Mouse (Mus musculus) embryonic facial prominence, embryonic 11.5 days (tissue): Measurements from ENCODE around the gene Kdelc2. TPM values are rescaled to one million over a fixed set of nuclear protein-coding genes. Genes with fewer than 3 reads are reported as not detected.
A peak's percentile ranks its signal among the peaks of the same experiment; 100 is the strongest.

Experiments used
- ATAC-seq: fragments of 200-750 bp; cut with Nextera tagmentation; replicated peaks from 2 replicates; pipeline ENCODE4 v1.8.0; 2017; ENCODE audit warnings: low read depth; ENCODE audit not compliant: insufficient number of reproducible peaks, low FRiP score, low TSS enrichment
- DNase-seq: peaks from one replicate; pipeline ENCODE4 v3.0.0-alpha.2; 2015; ENCODE audit warnings: low spot score
- H3K27ac ChIP-seq: fragments of 300-500 bp; sonication (generic); replicated peaks from 2 replicates; pipeline ENCODE4 v1.5.1; 2014; ENCODE audit warnings: mild to moderate bottlenecking, low read depth, low read length, control low read depth
- H3K27me3 ChIP-seq: fragments of 300-500 bp; sonication (generic); 2 replicates; pipeline ENCODE4 v1.6.1; 2014; ENCODE audit warnings: mild to moderate bottlenecking, low read length, moderate library complexity, mixed read lengths; ENCODE audit not compliant: control insufficient read depth, insufficient read depth
- H3K36me3 ChIP-seq: fragments of 300-500 bp; sonication (generic); replicated peaks from 2 replicates; pipeline ENCODE4 v1.6.1; 2014; ENCODE audit warnings: low read depth, mild to moderate bottlenecking, low read length, moderate library complexity, mixed read lengths; ENCODE audit not compliant: control insufficient read depth, insufficient read depth
- H3K4me1 ChIP-seq: fragments of 300-500 bp; sonication (generic); 2 replicates; pipeline ENCODE4 v1.6.1; 2014; ENCODE audit warnings: low read length, mixed read lengths; ENCODE audit not compliant: control insufficient read depth, insufficient read depth
- H3K4me2 ChIP-seq: fragments of 300-500 bp; sonication (generic); 2 replicates; pipeline ENCODE4 v1.6.1; 2014; ENCODE audit warnings: low read depth, mild to moderate bottlenecking, control low read depth, low read length, moderate library complexity
- H3K4me3 ChIP-seq: fragments of 300-500 bp; sonication (generic); 2 replicates; pipeline ENCODE4 v1.5.1; 2014; ENCODE audit warnings: low read depth, low read length, control low read depth
- H3K9ac ChIP-seq: fragments of 300-500 bp; sonication (generic); replicated peaks from 2 replicates; pipeline ENCODE4 v1.6.1; 2014; ENCODE audit warnings: mild to moderate bottlenecking, control low read depth, low read length
- H3K9me3 ChIP-seq: fragments of 300-500 bp; sonication (generic); replicated peaks from 2 replicates; pipeline ENCODE4 v1.6.1; 2016; ENCODE audit warnings: mild to moderate bottlenecking, low read length, inconsistent platforms, mixed read lengths; ENCODE audit not compliant: control insufficient read depth
- WGBS: fragments of 180-500 bp; shearing (Covaris S2); extraction: QIAGEN DNeasy Blood & Tissue Kit; methylation state at CpG from one replicate; pipeline ENCODE4 v1.1.7; 2014; 5-methylcytosine and 5-hydroxymethylcytosine counted together
- polyA plus RNA-seq: library from polyadenylated mRNA; unstranded; fragments of >200 nt; fragmentation: Nextera tagmentation; extraction: Ambion mirVana; gene quantifications from 2 replicates; pipeline ENCODE4 v1.2.1, GENCODE M21; 2014

Kdelc2 gene
- polyA plus RNA-seq, 1 experiment from 2014 or later, result 14.8 TPM

DNA sequence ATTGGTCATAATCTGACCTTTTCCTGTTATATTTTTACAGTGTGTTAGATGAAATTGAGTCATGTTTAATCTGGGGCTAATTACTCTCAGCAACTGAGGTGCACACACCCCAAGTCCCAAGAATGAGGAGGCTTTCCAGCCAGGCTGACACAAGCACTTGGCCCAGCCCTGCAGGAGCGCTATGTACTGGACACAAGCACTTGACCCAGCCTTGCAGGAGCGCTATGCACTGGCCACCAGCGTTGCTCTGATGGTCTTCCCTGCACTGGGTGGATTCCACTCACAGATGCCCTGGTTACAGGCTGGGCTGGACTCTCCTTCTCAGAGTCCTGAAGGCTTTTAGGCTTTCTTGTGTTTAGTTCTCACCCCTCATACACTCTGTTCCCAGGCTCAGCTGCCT, 5.3 kb downstream of the Kdelc2 start:
- no peak overlapping the region for H3K4me2 ChIP-seq
- 84% methylated on average over 3 of the region's 3 CpGs for WGBS
- H3K27me3 ChIP-seq, result no peaks in the 10 kb centered on the region
- no peak for ATAC-seq
- no peak for DNase-seq
- H3K4me3 ChIP-seq, result no peak overlapping the region
- H3K27ac ChIP-seq, result no peak overlapping the region
- no peaks in the 10 kb centered on the region for H3K9me3 ChIP-seq
- no peak overlapping the region for H3K9ac ChIP-seq
- H3K4me1 ChIP-seq, result no peaks in the 10 kb centered on the region
- no peaks in the 10 kb centered on the region for H3K36me3 ChIP-seq

DNA sequence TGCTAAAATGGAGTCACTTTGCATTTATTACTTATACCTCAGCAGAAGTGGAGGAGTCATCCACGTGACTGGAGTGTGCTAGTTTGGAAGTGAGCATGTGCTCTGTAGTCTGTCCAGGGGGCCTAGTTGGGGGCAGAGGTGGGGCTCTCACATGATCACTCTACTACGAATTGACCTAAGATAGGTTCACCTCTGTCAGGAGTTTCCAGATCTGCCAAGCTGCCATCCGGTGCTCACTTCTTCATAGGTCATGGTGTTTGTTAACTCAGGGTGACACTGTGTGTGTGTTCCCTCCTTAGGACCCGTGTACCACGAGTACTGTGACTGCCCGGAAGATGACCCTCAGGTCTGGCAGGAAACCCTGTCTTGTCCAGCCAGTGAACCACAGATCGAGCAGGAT, 6.3 kb downstream of the Kdelc2 start:
- no peaks in the 10 kb centered on the region for H3K36me3 ChIP-seq
- DNase-seq (no peak), ATAC-seq (no peak)
- H3K27ac ChIP-seq, result no peak overlapping the region
- H3K27me3 ChIP-seq, result no peaks in the 10 kb centered on the region
- WGBS, result 74% methylated on average over 7 of the region's 7 CpGs
- no peak overlapping the region for H3K9ac ChIP-seq
- no peak overlapping the region for H3K4me3 ChIP-seq
- H3K4me1 ChIP-seq, result no peaks in the 10 kb centered on the region
- H3K4me2 ChIP-seq, result no peak overlapping the region
- H3K9me3 ChIP-seq, result no peaks in the 10 kb centered on the region

GRCm38 (mm10) chr9:53397685-53398387, 14.0 kb downstream of the Kdelc2 start:
- Histone ChIP-seq H3K27ac (no peak overlapping the region), H3K4me3 (no peak overlapping the region), H3K4me1 (no peaks in the 10 kb centered on the region), H3K9ac (no peak overlapping the region), H3K4me2 (no peak overlapping the region), H3K27me3 (no peaks in the 10 kb centered on the region), H3K9me3 (no peaks in the 10 kb centered on the region), H3K36me3 (no peaks in the 10 kb centered on the region)
- no peak for DNase-seq
- ATAC-seq, result no peak
- 86% methylated on average over 13 of the region's 13 CpGs for WGBS

DNA sequence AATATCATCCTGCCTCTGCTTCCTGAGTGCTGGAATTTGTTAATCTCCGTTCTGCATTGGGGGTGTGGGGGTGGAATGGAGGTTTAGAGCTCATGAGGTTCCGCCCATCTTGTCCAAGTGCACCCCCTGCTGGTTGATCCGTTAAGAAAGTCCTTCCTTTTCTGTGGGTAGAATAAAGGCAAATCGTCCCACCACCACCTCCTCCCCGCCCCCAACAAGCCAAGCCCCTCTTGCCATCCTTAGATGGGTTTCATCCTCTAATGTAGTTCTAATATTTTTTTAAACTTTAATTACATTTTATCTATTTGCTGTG, 14.5 kb downstream of the Kdelc2 start:
- H3K27ac ChIP-seq, result no peak overlapping the region
- DNase-seq, result peak; percentile 74
- WGBS, result 11% methylated on average over 5 of the region's 5 CpGs
- H3K4me2 ChIP-seq, result no peak overlapping the region
- ATAC-seq, result no peak
- no peak overlapping the region for H3K9ac ChIP-seq
- H3K36me3 ChIP-seq, result no peaks in the 10 kb centered on the region
- H3K9me3 ChIP-seq, result no peaks in the 10 kb centered on the region
- no peaks in the 10 kb centered on the region for H3K27me3 ChIP-seq
- H3K4me3 ChIP-seq, result no peak overlapping the region
- no peaks in the 10 kb centered on the region for H3K4me1 ChIP-seq

DNA sequence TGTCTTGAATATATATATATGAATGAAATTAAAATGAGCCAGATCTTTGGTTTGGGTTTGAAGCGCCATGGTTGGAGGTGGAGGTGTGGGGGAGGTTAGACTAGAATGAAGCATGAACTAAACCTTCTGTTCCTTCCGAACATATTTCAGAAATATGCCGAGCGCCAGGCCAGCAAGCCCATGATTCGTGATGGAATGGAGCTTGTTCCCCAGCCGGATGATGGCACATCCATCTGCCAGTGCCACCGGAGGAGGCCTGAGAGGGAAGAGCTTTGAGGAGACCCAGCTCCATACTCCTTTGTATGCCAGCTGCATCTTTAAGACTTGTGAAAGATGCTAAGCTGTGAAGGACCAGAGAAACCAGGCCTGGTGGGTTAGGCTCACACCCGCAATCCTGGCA, 15.7 kb downstream of the Kdelc2 start:
- Histone ChIP-seq H3K27me3 (no peaks in the 10 kb centered on the region), H3K9ac (no peak overlapping the region), H3K4me3 (no peak overlapping the region), H3K36me3 (no peaks in the 10 kb centered on the region), H3K9me3 (no peaks in the 10 kb centered on the region), H3K27ac (no peak overlapping the region), H3K4me2 (no peak overlapping the region), H3K4me1 (no peaks in the 10 kb centered on the region)
- 93% methylated on average over 8 of the region's 8 CpGs for WGBS
- ATAC-seq (no peak), DNase-seq (no peak)

GRCm38 (mm10) chr9:53400696-53401095, 16.9 kb downstream of the Kdelc2 start:
- Histone ChIP-seq H3K36me3 (no peaks in the 10 kb centered on the region), H3K27me3 (no peaks in the 10 kb centered on the region), H3K4me1 (no peaks in the 10 kb centered on the region; the same call in 1 of the 2 replicates), H3K9me3 (no peaks in the 10 kb centered on the region), H3K27ac (no peak overlapping the region), H3K4me2 (no peak overlapping the region), H3K9ac (no peak overlapping the region), H3K4me3 (no peak overlapping the region)
- WGBS, result 90% methylated on average over 4 of the region's 4 CpGs
- DNase-seq, result no peak
- no peak for ATAC-seq

GRCm38 (mm10) chr9:53401146-53401545, 17.3 kb downstream of the Kdelc2 start:
- H3K4me3 ChIP-seq, result no peak overlapping the region
- no peaks in the 10 kb centered on the region; the same call in 1 of the 2 replicates for H3K4me1 ChIP-seq
- H3K36me3 ChIP-seq, result no peaks in the 10 kb centered on the region
- 85% methylated on average over 8 of the region's 8 CpGs for WGBS
- no peak overlapping the region for H3K4me2 ChIP-seq
- DNase-seq (no peak), ATAC-seq (no peak)
- H3K27me3 ChIP-seq, result no peaks in the 10 kb centered on the region
- H3K9ac ChIP-seq, result no peak overlapping the region
- H3K27ac ChIP-seq, result no peak overlapping the region
- H3K9me3 ChIP-seq, result no peaks in the 10 kb centered on the region

DNA sequence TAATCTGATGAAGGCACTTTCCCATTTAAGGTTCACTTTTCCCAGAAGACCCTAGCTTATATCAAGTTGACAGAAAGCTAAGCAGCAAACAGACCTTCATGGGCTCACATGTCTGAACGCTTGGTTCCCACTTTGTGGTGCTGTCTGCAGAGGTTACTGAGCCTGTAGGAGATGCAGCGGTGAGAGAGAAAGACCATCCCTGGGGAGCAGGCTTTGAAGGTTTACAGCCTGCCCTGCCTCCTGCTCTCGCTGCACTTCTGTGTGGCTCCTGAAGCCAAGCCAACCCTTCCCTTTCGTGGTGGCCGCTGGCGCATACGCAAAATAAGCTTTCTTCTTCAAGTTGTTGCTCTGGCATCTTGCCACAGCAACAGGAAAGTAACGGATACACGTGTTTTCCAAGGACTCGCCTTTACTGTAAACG, 18.5 kb downstream of the Kdelc2 start, which contains the start of gene 4930550C14Rik:
TSS of gene 4930550C14Rik (plus strand) at position 35 of the 421 bp plus-strand sequence.
- Histone ChIP-seq H3K9ac (no peak within 1 kb of the TSS), H3K9me3 (no peaks in the 10 kb centered on the region), H3K27ac (no peak within 1 kb of the TSS), H3K4me3 (no peak within 1 kb of the TSS), H3K27me3 (no peaks in the 10 kb centered on the region), H3K4me2 (peak within 1 kb of the TSS; percentile 16), H3K36me3 (no peaks in the 10 kb centered on the region), H3K4me1 (no peaks in the 10 kb centered on the region; the same call in 1 of the 2 replicates)
- DNase-seq, result no peak
- ATAC-seq, result no peak
- 39% methylated on average over 11 of the region's 11 CpGs for WGBS
